Mouse (Mus musculus): ENCODE measurements around the gene Tm4sf20.

DNA sequence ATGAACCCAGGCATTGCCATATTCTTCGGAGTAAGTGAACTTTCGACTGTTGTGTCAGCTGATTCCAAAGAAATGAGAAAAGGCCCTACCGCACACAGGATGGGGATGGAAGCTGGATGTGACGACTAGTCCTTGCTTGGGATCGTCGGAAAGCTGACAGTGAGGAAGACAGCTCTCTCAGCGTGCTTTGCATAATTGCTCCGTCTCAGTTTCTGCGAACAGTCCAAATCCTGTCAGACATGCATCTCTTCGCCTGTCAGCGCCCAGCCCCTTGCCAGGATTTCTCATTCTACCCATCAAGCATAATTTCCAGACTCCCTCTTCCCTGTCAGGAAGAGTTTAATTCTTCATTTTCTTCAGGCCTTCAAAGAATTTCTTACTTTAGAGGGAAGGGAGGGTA, 22.8 kb upstream of the Tm4sf20 start:
- no peak for TF ChIP-seq MYOG (IDR thresholded peaks at IDR 0.05; ENCODE audit: control insufficient read depth in 1 of 3, insufficient read depth in 1 of 3, insufficient read length in 2 of 3, low read depth in 2 of 3)
- TF ChIP-seq POLR2AphosphoS2 (IDR thresholded peaks at IDR 0.05; ENCODE audit: insufficient read length, low read depth) = no peak
- TF ChIP-seq SRF (IDR thresholded peaks at IDR 0.05; ENCODE audit: control insufficient read depth, insufficient read length, low read depth) = no peak
- TF ChIP-seq TCF12 (IDR thresholded peaks at IDR 0.05; ENCODE audit: insufficient read depth, poor library complexity, severe bottlenecking) = no peak
- TF ChIP-seq POLR2A (IDR thresholded peaks at IDR 0.05; ENCODE audit: insufficient read length, low read depth) = no peak
